Mouse (Mus musculus) retina, postnatal 1 day (tissue): Measurements from ENCODE around the gene Pbld1.
"Not testable (repeated sequence)": the region's sequence is repeated elsewhere in the genome, so short reads cannot be mapped to it uniquely, and the experiment has no call there.

Source experiments
- DNase-seq: peaks from one replicate; pipeline ENCODE4 v3.0.0-alpha.2; 2012

Gene Pbld1

DNA sequence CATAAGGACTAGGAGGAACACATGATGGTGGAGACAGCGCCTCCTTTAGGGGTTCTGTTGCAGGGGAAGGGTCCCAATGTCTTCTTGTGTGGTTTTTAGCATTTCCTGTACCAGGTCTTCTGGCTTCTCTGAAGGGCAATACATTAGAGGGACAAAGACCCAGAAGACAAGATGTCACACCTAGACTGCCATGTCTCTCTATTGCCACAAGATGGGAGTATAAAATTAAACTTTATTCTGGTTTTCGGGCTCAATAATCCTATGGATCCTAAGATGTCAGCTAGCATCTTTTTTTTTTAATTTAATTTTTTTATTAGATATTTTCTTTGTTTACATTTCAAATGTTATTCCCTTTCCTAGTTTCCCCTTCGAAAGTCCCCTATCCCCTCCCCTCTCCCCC lies 16.8 kb upstream of the Pbld1 start:
- no peak for DNase-seq

DNA sequence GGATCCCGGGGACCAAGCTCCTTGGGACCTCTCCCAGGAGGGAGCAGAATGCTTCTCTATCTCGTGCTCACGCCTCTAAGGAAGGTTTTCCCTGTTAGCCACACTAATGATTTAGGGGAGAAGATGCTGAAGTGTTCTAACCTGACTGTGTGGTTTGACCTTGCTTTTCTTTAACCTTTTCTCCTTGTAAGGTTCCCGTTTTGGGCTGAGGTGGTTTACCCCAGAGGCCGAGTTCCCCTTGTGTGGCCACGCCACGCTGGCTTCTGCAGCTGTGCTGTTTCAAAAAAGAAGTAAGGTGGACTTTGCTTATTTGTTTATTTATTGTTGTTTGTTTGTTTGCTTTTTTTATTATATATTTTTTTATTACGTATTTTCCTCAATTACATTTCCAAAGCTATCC lies 12.2 kb upstream of the Pbld1 start:
- DNase-seq = no peak

DNA sequence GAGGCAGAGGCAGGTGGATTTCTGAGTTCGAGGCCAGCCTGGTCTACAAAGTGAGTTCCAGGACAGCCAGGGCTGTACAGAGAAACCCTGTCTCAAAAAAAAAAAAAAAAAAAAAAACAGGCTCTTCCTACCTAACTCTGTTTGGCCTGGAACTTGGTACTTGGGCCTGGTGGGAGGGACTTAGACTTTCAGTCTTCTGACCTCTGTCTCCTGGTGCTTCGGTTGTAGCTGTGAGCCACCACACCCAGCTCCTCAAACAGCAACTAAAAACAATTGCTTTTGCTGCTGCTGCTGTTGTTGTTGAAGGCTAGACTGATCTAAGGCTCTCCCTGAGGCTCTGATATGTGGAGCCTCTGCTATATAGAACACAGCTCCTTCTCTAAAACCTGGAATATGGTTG lies 10.9 kb upstream of the Pbld1 start:
- DNase-seq = no peak

DNA sequence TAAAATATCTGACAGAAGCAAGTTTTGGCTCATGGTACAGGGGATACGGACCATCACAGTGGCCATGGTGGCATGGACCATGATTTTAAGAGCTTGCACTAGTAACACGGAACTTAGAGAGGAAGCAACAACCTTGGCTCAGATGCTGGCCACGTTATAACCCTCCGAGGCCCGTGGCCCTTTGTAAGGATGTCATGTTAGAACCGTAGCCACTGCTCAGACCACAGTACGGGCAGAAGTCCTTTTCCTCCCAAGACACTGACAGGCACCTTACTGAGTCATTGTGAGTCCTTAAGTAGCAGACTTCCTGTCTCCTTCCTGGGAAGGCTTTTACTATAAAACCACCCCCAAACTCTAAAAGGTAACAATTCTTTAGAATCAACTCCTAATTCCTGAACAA lies 8.7 kb upstream of the Pbld1 start:
- no peak for DNase-seq

DNA sequence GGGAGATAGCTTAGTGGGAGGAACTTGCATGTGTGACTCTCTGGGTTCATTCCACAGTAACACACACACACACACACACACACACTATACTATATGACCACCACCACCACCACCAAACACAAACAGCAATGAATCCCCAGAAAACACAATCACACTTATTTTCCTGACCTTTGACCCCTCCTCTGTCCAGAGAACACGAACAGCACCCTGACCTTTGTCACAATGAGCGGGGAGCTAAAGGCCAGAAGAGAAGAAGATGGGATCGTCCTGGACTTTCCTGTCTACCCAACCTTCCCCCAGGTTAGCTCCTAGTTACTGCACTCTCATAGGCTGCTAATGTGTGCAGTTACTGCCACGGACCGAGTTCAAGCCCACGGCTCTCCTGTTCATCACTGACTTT lies 8.0 kb upstream of the Pbld1 start:
- no peak for DNase-seq

DNA sequence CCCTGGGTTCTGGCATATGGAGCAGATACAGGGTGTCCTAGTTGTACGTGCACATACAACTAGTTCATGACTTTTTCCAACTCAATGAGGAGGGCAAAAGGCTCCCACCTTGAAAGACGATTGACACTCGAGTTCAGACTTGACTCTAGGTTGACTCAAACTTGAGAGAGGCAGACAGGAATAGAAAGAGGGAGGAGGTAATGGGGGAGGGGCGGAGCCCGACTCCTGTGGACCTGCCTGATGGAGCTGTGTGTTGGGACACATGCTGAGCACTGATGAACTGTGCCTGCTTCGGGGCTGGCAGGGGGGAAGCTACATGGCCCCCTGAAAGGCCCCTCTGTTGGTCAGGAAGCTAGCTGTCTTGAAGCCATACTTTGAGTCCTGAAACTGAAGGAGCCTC lies 7.0 kb upstream of the Pbld1 start:
- DNase-seq = no peak

DNA sequence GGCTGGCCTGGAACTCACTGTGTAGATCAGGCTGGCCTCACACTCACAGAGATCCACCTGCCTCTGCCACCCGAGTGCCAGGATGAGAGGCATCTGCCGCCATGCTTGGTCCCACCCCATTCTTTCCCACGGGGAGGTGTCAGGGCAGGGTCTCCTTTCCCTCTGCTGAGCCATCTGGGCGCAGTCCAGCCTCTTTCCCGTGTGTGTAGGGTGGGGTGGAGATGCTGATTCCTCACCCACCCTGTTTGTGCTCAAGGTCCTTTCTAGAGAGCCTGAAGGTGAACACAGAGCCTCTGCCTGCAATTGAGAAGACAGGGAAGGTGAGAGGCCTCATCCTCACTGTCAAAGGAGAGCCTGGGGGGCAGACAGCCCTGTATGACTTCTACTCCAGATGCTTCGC lies 5.9 kb upstream of the Pbld1 start:
- not testable (repeated sequence) for DNase-seq

DNA sequence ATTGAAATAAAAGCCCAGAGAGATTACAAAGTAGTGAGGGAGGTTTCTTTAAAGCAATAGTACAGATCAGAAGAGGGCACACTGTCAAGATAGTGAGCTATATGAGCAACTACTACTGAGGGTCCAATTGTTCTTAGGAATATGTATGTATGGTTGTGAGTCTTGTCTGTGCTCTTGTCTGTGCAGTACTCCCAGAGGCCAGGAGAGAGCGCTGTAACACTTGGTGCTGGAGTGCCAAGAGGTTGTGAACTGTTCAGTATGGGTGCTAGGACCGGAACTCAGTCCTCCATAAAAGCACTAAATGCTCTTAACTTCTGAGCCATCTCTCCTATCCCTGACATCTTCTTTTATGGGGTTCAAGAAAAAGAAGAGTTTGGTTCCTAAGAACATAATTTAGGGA lies 5.4 kb upstream of the Pbld1 start:
- no peak for DNase-seq

DNA sequence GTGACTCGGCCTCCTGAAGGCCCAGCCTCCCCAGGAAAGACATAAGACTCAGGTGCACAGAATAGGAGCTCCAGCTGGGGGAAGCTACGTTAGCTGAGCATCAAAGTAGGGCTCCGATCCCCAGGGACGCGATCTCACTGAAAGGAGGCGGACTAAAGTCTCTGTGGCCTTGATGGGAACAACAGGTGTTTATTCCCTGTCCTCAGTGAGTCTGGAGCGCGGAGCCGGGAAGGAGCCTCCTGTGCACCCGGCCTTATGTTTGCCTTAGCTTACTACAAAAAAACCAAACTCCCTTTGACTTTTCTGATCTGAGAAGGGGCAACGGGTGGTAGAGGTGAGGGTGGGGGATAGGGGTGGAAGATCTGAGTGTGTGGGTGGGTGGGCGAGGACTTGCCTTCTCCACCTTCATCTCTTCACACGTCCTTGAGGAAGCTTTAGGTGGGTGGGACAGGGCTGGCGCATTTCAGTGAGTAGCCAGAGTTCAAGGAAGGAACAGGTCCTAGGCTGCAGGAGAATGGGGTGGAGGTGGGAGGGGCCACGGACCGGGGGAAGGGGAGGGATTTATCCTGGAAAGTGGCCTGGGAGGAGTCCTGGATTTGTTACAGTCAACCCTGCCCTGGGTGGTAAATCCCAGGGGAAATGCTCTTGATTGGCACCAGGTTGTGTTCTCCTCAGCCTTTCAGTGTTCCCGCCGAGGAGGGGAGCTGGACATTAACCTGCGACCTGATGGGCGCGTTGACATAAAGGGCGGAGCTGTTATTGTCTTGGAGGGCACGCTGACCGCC lies 2.8 kb upstream of the Pbld1 start:
- DNase-seq = no peak

DNA sequence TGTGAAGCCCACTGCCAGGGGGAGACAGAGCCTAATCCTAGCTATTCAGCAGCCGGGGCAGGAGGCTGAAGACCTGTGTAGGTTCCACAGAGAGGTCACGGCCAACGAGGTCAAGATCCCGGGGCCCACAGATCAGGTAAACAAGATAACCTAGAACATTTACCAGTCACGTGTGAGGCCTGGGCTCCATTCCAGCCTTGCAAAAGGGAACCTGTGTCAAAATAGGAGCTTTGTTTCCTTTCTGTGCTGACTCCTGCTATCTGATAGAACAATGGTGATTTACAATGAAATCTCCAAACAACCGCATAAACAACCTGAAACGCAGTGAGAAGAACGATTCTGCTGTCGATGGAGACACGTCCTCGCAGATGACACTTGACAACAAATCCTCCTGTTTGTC lies 444 bp downstream of the Pbld1 start:
- DNase-seq = no peak

DNA sequence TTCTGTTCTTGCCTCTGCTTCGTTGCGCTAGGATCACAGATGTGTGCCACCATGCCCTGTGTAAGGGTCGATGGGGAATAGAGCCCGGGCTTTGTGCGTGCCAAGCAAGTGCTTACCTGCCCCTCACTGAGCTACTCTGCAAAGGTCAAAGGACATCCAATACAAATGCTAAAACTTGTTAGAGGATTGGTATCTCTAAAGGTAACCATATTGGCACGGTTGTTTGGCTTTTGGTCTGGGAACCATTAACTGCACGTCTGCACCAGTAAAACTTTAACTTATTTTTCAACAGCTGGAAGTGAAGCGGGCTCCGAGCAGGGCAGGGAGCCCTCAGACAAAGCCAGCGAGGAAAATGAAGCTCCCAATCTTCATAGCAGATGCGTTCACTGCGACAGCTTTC lies 1.3 kb downstream of the Pbld1 start:
- no peak for DNase-seq

DNA sequence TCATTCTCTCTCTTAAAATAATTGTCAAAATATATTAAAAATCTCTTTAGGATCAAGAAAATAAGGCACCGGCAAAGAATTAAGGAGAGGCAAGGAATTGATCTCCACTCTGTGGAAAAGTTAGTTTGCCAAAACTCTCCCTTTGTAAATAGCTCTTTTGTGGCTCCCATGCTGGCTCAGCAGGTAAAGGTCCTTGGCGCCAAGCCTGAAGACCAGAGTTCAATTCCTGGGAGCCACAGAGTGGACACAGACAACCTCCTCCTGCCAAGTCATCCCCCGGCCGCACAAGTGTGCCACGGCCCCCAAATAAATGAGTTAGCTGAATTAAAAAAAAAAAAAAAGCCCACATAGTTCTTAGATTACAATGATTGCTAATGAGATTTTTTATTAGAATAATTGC lies 2.7 kb downstream of the Pbld1 start:
- no peak for DNase-seq

DNA sequence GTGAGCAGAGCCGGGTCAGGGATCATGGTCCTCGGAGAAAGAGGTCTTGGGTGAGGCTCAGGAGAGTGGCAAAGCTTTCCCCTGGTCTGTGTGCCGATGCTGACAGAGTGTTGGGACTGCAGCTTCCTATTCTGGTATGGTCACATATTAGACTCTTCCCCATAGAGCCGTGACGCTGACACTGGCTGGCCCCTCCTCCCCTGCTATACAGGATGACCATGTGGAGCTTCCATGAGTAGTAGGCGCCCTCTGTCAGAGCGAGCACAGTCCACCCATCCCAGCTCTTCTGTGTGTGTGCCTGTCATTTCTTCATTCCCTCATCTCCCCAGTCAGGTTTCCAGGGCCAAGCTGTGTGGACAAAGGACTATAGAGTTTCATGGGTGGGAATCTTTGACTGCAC lies 3.4 kb downstream of the Pbld1 start:
- DNase-seq = no peak

DNA sequence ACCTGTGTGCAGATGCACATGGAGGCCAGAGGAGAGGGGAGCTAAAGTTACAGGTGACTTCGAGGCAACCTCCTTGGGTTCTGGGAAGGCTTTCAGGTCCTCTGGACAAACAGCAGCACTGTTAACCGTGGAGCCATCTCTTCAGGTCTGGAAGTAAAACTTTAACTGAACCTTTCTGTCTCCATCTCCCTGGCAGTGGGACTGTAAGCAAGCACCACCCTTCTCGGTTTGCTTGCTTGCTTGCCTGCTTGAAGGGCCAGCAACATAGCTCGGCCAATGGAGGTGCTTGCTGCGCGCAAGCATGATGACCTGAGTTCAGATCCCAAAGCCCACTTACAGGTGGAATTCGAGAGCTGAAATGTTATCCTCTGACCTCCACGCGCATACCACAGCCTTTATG lies 4.6 kb downstream of the Pbld1 start:
- no peak for DNase-seq

DNA sequence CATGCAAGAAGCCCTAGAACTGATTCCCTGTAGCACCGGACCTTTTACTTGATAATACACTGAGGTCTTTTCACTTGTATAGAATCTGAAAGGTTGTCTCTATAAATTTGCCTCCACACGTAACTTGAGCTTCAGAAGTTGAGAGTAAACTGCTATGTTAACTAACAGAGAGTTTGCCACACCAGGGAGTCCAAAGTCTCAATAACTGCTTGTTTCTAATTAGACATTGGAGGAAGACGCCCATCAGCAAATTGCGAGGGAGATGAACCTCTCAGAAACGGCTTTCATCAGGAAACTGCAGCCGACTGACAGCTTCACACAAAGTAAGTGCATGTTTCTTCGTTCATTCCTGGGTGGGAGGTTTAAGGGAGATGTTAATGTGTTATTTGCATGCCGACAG lies 5.6 kb downstream of the Pbld1 start:
- DNase-seq = no peak

DNA sequence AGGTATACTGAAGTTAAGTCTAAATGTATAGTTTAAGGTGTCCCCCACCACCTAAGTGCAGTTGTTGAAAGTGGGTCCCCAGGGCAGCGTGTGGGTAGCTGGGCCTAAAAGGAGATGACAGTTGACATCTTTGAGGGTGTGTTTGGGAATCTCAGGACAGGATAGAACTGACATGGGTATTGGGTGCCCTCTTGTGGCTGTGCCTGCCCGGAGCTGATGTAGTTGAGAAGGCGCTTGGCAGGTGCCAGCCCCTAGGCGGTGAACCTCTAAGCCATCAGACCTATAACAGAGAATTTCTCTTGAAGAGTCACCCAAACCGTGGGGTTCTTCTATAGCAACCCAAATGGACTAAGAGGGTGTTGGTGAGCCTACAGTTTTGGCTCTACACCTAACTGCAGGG lies 6.0 kb downstream of the Pbld1 start:
- peak; percentile 86 for DNase-seq

DNA sequence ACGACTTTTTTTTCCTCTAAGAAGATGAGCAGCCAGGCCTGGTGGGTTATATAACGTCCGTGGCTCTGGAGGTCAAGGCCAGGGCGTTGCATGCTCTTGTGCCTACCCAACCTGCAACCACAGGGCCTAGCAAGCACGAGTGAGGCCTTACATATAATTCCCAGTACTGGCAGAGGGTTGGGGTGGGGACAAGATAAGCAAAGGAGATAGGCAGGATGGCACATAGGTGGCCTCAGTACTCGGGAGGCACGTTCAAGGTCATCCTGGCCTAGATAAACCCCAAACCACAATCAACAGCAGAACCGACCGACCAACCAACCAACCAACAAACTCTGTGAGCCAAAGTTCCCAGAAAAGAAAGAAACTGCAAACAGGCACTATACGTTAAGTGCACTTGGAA lies 26.3 kb downstream of the Pbld1 start:
- DNase-seq = no peak

DNA sequence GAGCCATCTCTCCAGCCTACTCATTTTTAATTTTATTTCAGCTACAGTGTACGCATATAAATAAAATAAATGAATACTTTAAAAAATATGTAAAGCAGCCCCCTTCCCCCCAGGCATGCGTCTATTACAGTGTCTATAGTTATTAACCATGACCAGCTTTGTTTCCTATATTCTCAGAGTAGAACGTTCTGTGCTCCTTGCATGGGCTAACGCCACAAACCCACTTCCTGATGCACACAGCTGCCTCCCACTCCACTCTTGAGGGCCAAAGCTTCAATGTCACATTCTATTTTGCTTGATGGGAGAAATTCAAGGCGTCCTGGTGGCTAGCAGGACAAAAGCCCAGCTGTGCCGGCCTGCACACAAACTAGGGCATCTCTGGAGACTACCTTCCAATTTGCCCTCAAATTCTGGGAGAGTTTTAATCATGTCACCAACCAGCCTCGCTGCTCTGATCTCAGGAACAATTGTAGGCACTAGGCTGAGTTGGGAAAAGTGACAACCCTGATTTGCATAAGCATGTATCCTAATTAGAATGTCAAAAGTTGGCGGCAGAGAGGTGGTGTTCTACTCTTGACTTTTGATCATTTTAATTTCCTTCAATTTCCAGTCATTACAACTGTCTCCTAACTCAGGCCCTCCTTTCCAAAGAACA lies 29.3 kb downstream of the Pbld1 start:
- DNase-seq = peak; percentile 91

DNA sequence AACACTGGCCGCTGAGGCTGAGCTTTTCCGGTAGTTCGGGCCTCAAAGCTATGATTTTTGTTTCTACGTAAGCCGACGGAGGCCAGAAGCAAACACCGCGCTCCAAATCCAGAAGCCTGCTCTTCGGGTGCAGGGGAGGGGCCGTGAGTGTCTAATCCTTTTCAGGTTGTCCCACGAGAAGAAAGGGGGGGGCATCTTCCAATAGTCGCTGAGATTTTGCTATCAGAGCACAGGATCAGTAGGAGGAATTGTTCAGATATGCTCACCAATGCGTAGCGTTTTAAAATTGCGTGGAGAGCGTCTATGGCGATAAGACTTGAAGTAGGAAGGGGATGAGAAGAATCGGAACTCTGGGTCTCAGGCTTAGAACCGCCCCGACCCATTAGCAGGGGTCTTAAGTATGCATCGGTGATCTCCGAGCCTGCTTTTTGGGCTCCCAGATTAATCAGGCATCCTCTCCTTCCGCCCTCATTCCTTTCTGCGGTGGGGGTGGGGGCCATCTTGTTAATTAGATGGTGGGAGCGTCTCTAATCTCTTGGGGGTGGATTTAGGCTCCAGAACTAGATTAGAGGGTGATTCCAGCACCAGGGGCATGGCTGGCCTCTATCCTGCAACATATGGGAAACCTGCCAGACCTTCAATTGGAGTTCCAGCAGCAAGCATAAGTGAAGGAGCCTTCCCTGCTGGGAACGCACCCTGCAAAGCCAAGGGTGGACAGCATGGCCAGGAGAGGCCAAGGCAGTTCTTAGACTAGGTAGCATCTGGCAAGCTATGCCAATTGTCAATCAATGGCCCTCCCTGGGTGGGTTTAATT lies 30.0 kb downstream of the Pbld1 start:
- peak; percentile 85 for DNase-seq

DNA sequence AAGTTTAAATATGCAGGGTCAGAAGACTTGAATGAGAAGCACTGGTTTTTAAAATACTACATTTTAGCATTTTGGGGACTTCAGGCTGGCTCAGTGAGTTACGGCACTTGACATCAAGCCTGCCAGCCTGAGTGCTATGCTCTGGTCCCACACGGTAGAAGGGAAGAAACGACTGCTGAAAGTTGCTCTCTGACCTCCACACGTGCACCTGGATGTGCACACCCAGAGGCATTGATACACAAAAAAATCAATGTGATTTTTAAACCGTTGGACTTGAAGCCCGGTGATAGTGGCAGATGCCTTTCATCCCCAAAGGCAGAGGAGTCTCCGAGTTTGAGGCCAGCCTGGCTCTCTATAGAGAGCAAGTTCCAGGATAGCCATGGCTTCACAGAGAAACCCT lies 32.0 kb downstream of the Pbld1 start:
- no peak for DNase-seq

DNA sequence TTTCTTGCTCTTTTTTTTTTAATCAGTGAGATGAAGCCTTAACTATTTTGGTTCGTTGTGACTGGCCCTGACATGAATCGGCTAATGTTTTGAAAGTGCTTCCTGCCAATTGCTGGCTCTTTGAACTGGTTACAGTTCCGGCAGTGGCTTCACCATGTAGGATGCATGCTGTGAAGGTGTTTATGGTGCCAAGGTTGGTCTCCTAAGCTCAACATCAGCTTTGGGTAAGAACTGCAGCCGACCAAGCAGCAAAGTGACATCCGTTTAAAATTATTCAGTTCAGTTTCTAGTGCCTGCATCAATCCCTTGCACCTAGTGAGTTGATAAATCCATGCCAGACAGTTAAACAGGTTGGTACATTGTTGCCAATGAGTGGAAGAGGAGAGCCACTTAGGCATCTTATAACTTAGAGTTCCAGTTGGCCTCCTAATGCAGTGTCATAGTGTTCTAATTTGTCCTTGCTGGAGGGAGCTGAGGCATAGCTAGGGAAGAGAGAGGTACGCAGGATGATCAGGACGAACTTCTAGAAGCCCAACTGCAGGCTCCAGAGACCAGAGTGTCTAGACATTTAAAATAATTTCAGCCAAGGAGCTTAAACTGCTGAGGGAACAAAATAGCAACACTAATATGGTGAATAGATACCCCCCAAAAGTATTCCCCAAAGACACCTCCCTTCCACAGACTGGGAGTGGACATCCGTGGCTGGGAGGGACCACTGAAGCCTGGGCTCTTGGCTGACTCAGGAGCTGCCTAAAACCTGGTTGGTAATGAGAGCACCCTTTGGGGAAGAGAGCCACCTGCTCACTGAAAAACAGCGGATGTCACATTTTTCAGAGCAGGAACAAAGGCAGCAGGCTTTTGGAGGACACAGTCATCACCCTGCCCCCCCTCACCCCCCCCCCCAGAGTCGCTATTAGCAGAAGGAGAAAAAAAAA lies 32.9 kb downstream of the Pbld1 start:
- DNase-seq = no peak

DNA sequence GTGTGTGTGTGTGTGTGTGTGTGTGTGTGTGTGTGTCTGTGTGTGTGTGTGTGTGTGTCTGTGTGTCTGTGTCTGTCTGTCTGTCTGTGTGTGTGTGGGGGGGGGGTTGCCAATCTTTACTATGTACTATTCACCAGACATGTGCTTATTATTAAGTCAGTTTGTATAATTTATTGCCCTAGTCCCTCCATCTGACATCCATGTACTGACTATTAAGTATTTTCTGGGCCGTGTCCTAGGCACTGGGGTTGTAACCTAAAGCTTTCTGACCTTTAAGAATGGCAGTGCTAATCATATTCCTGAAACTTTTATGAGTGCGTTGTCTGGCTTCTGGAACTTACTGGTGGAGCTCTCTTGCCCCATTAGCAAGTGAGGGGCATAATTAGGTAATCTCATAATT lies 36.8 kb downstream of the Pbld1 start:
- no peak for DNase-seq

DNA sequence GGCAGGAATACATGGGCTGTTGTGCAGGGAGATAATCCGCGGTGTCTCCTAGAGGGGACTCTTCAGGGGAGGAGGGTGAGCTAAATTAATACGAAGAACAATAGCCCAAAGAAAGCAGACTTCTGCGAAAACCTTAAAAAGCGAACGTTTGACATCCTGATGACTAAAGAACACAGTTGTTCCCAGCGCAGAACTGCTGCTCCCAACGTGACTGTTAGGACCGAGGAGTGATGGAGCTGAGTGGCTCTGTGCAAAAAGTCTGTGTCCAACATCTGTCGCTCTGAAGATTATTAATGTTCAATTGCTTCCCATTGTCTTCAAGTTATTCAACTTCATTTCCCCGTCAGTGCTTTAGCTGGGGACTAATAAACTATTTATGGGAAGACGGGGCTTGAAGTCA lies 38.2 kb downstream of the Pbld1 start:
- peak; percentile 63 for DNase-seq
